Mouse (Mus musculus) heart, postnatal 0 days (tissue): ENCODE results near the gene Gm21883. TPM values are rescaled to one million over a fixed set of nuclear protein-coding genes. Genes with fewer than 3 reads are reported as not detected.
"Not testable (repeated sequence)": the region's sequence is repeated elsewhere in the genome, so short reads cannot be mapped to it uniquely, and the experiment has no call there.

Experiments
- ATAC-seq: fragments of 200-750 bp; cut with Nextera tagmentation; 2 replicates; pipeline ENCODE4 v1.8.0; 2017; ENCODE audit warnings: low read depth, moderate number of reproducible peaks, moderate library complexity; ENCODE audit not compliant: insufficient read depth
- DNase-seq: peaks from one replicate; pipeline ENCODE4 v3.0.0-alpha.2; 2016; ENCODE audit warnings: low spot score
- H3K27ac ChIP-seq: fragments of 300-500 bp; sonication (generic); 2 replicates; pipeline ENCODE4 v1.5.1; 2014; ENCODE audit warnings: low read depth, mild to moderate bottlenecking
- H3K27me3 ChIP-seq: fragments of 300-500 bp; sonication (generic); 2 replicates; pipeline ENCODE4 v1.6.1; 2014; ENCODE audit warnings: low read length, mixed read lengths; ENCODE audit not compliant: control insufficient read depth, insufficient read depth
- H3K36me3 ChIP-seq: fragments of 300-500 bp; sonication (generic); replicated peaks from 2 replicates; pipeline ENCODE4 v1.6.1; 2014; ENCODE audit warnings: low read length, mixed read lengths; ENCODE audit not compliant: control insufficient read depth, insufficient read depth
- H3K4me1 ChIP-seq: fragments of 300-500 bp; sonication (generic); 2 replicates; pipeline ENCODE4 v1.6.1; 2014; ENCODE audit warnings: antibody characterized with exemption; ENCODE audit not compliant: control insufficient read depth, insufficient read depth
- H3K4me2 ChIP-seq: fragments of 300-500 bp; sonication (generic); 2 replicates; pipeline ENCODE4 v1.6.1; 2014; ENCODE audit warnings: low read depth, mild to moderate bottlenecking, low read length, moderate library complexity
- H3K4me3 ChIP-seq: fragments of 300-500 bp; sonication (generic); 2 replicates; pipeline ENCODE4 v1.5.1; 2014; ENCODE audit warnings: low read depth, low read length
- H3K9ac ChIP-seq: fragments of 300-500 bp; sonication (generic); replicated peaks from 2 replicates; pipeline ENCODE4 v1.6.1; 2014; ENCODE audit warnings: low read depth, low read length, mixed read lengths
- H3K9me3 ChIP-seq: fragments of 300-500 bp; sonication (generic); replicated peaks from 2 replicates; pipeline ENCODE4 v1.6.1; 2016; ENCODE audit warnings: low read length; ENCODE audit not compliant: control insufficient read depth
- WGBS: fragments of 180-500 bp; shearing (Covaris S2); extraction: QIAGEN DNeasy Blood & Tissue Kit; methylation state at CpG from one replicate; pipeline ENCODE4 v1.1.7; 2014; 5-methylcytosine and 5-hydroxymethylcytosine counted together
- polyA plus RNA-seq: library from polyadenylated mRNA; unstranded; fragments of >200 nt; fragmentation: Nextera tagmentation; extraction: Ambion mirVana; gene quantifications from 2 replicates; pipeline ENCODE4 v1.2.1, GENCODE M21; 2015
- total RNA-seq: library from RNA; depleted of rRNA; stranded (reverse); fragments of >200 nt; gene quantifications from 2 replicates; pipeline ENCODE4 v1.2.3, GENCODE M21; 2014; ENCODE audit warnings: low replicate concordance; rRNA removed

Gene Gm21883
- not detected in 2 replicates for total RNA-seq
- not detected in 2 replicates for polyA plus RNA-seq

GRCm38 (mm10) chrX:31574183-31574582 is at the start of gene Gm21883:
Gm21883 (minus strand) TSS chrX:31574283.
- not testable (repeated sequence) for H3K36me3 ChIP-seq, H3K27me3 ChIP-seq, H3K9ac ChIP-seq, DNase-seq, H3K4me3 ChIP-seq, ATAC-seq, H3K4me1 ChIP-seq, H3K9me3 ChIP-seq, H3K27ac ChIP-seq, H3K4me2 ChIP-seq
- WGBS, result no CpG with 5 or more reads among the region's 1 CpGs

GRCm38 (mm10) chrX:31618820-31619219 is 44.7 kb upstream of the Gm21883 start, which contains the start of gene Spin2e:
Spin2e (minus strand) TSS chrX:31618920.
- H3K9ac ChIP-seq, H3K4me3 ChIP-seq, H3K36me3 ChIP-seq, H3K4me2 ChIP-seq, DNase-seq, H3K4me1 ChIP-seq, H3K27me3 ChIP-seq, H3K9me3 ChIP-seq, H3K27ac ChIP-seq, ATAC-seq: not testable (repeated sequence)
- WGBS, result 75% methylated on average over 1 of the region's 2 CpGs

Other genes with a start within 250 kb of the Gm21883 start
- not detected in 2 replicates for gene Btbd35f26, start 237.8 kb downstream of the Gm21883 start, total RNA-seq
- not detected in 2 replicates for gene Btbd35f26, start 237.8 kb downstream of the Gm21883 start, polyA plus RNA-seq
- gene Btbd35f19, start 190.4 kb downstream of the Gm21883 start, total RNA-seq, result not detected in 2 replicates
- gene Btbd35f19, start 190.4 kb downstream of the Gm21883 start, polyA plus RNA-seq, result not detected in 2 replicates
- not detected in 2 replicates for gene Spin2e, start 44.6 kb upstream of the Gm21883 start, total RNA-seq
- not detected in 2 replicates for gene Spin2e, start 44.6 kb upstream of the Gm21883 start, polyA plus RNA-seq
- gene Btbd35f25, start 142.9 kb upstream of the Gm21883 start, total RNA-seq, result not detected in 2 replicates
- not detected in 2 replicates for gene Btbd35f25, start 142.9 kb upstream of the Gm21883 start, polyA plus RNA-seq